Mouse (Mus musculus): ENCODE results near the gene Olfr462. TPM values are rescaled to one million over a fixed set of nuclear protein-coding genes. Genes with fewer than 3 reads are reported as not detected.
"Not testable (repeated sequence)": the region's sequence is repeated elsewhere in the genome, so short reads cannot be mapped to it uniquely, and the experiment has no call there.

The Olfr462 gene
- polyA plus RNA-seq, 1 experiment from 2014 or later = not detected

DNA sequence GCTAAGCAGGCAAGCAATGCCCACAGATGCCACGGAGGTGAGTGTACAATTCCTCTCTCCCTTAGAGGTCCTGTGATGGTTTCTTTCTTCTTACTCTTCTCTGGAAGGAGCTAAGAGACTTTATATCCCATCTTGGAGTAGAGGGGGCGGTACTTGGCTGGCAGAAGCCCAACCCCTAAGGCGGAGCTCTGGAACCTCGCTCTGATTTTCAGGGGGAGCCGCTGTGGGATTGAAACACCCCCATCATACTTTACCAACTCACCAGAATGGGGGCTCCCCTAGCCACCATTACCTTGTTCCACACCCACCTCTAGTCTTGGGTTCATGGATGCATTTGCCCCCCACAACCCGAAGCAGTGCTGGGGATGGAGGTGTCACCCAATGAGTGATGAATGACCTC lies 16.6 kb downstream of the Olfr462 start, which contains the start of gene Epx:
Gene Epx, minus strand, starts transcription at position 101 of the 400 bp plus-strand sequence.
- Histone ChIP-seq H3K4me1 (no peaks in the 10 kb centered on the region), H3K9me3 (replicated peaks) (no peaks in the 10 kb centered on the region), H3K27me3 (no peaks in the 10 kb centered on the region), H3K4me3 (no peak within 1 kb of the TSS), H3K36me3 (no peaks in the 10 kb centered on the region), H3K4me2 (replicated peaks) (no peak within 1 kb of the TSS), H3K27ac (no peak within 1 kb of the TSS), H3K9ac (no peak within 1 kb of the TSS)
- ATAC-seq (ENCODE audit: low FRiP score) = no peak
- WGBS = 77% methylated on average over 6 of the region's 6 CpGs

DNA sequence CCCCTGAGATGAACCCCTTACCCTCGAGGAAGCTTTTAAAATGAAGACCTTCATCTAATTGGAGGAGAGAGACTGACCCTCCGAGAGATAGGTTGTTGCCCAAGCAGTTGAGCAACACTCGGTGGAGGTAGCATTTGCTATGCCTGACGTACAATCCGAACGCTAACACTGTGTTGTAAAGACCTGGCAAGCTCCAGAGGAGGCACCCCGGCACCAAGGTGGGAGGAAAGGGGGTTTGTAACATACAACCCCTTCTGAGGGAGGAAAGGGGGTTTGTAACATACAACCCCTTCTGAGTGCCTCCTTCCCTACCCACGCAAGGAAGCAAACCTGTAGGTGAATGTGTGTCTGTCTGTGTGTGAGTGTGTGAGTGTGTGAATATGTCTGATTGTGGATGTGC lies 20.3 kb downstream of the Olfr462 start:
- no peak overlapping the region for H3K4me2 ChIP-seq (replicated peaks)

DNA sequence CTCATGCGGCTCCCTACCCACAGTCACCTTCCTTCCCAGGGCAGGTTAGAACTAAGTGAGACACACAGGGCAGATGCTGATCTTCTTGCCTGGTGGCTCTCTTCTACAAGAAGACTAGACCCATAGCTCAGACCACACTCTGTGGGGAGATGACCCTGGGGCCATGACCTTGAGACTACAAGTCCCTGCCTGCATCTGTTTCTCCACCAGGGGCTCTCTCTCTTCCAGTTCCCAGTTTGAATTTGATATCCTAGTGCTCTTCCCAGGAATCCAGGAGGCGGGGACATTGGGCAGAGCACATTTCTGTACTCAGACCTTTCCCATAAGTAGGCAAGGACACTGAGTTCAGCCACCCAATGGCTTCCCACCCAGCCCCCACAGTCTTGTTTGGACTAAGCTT lies 22.0 kb downstream of the Olfr462 start:
- Histone ChIP-seq H3K4me1 (no peaks in the 10 kb centered on the region), H3K27me3 (no peaks in the 10 kb centered on the region), H3K9ac (no peak overlapping the region), H3K9me3 (replicated peaks) (no peaks in the 10 kb centered on the region), H3K27ac (no peak overlapping the region), H3K36me3 (no peaks in the 10 kb centered on the region), H3K4me2 (replicated peaks) (no peak overlapping the region), H3K4me3 (no peak overlapping the region)
- no peak for ATAC-seq (ENCODE audit: low FRiP score)
- 88% methylated on average over 2 of the region's 2 CpGs for WGBS

More for the DNA sequence above, 20.3 kb downstream of the Olfr462 start:
- 49% methylated on average over 8 of the region's 8 CpGs for WGBS
- ATAC-seq (ENCODE audit: low FRiP score) = no peak
- Histone ChIP-seq H3K27ac (no peak overlapping the region), H3K4me1 (no peaks in the 10 kb centered on the region), H3K27me3 (no peaks in the 10 kb centered on the region), H3K4me3 (no peak overlapping the region), H3K9ac (no peak overlapping the region), H3K9me3 (replicated peaks) (no peaks in the 10 kb centered on the region), H3K36me3 (no peaks in the 10 kb centered on the region)

DNA sequence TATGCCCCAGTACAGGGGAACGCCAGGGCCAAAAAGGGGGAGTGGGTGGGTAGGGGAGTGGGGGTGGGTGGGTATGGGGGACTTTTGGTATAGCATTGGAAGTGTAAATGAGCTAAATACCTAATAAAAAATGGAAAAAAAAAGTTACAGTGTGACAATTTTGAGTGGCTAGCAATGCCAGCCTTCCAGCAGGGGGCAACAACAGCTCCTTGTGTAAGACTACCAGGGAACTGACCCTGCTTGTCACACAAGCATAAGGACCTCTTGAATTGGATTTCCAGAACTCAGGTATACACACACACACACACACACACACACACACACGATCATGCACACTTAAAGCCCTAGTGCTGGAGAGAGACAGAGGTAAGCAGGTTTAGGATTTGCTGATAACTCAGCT lies 25.2 kb downstream of the Olfr462 start:
- not testable (repeated sequence) for H3K27ac ChIP-seq; H3K36me3 ChIP-seq; H3K4me1 ChIP-seq; H3K4me3 ChIP-seq; H3K27me3 ChIP-seq; ATAC-seq (ENCODE audit: low FRiP score); H3K4me2 ChIP-seq (replicated peaks); H3K9me3 ChIP-seq (replicated peaks); H3K9ac ChIP-seq
- WGBS = 89% methylated on average over 1 of the region's 2 CpGs

DNA sequence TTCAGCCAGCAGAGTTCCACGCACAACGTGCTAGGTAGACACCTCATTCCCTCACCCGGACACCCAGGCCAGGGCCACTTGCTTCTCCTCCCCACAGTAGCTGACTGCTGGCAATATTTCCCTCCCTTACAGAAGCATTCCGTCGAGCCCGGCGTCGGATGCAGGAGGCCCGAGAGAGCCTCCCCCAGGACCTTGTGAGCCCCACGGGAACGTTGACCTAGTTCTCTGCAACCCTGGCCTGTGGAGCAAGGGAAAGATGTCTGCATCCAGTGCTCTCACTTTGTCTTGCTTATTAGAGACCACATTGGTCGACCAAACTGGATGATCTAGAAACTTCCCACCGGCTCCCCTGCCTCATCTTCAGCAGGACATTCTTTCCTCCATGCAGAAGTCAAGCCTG lies 29.3 kb downstream of the Olfr462 start:
- Histone ChIP-seq H3K4me3 (no peak overlapping the region), H3K36me3 (peaks cover 12% of the 10 kb centered on the region; the same call in 1 of the 2 replicates), H3K9ac (no peak overlapping the region), H3K27me3 (no peaks in the 10 kb centered on the region), H3K27ac (no peak overlapping the region), H3K4me2 (replicated peaks) (no peak overlapping the region), H3K4me1 (no peaks in the 10 kb centered on the region), H3K9me3 (replicated peaks) (no peaks in the 10 kb centered on the region)
- no peak for ATAC-seq (ENCODE audit: low FRiP score)
- WGBS = 92% methylated on average over 13 of the region's 13 CpGs

DNA sequence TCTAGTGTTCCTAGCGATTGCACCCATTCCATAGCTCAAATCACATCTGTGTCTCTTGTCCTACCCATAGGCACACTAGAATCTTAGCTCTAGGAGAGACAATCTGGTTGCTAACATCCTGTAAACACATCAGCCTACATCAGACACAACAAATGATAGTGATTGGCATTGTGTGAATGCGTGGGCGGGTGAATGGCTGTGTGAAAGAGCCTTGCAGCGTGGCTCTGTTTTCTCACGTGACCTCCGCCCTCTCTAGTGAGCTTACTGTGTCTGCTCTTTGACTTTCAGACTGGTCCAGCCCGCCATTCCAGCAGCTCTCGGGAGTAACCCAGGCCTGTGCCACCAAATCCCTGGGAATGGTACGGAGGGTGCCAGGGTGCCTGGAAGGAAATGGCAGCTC lies 31.6 kb downstream of the Olfr462 start:
- Histone ChIP-seq H3K27me3 (no peaks in the 10 kb centered on the region), H3K4me2 (replicated peaks) (no peak overlapping the region), H3K9me3 (replicated peaks) (no peaks in the 10 kb centered on the region), H3K27ac (no peak overlapping the region), H3K36me3 (peaks cover 29% of the 10 kb centered on the region), H3K4me1 (no peaks in the 10 kb centered on the region), H3K4me3 (no peak overlapping the region), H3K9ac (no peak overlapping the region)
- WGBS = 65% methylated on average over 9 of the region's 9 CpGs
- no peak for ATAC-seq (ENCODE audit: low FRiP score)

DNA sequence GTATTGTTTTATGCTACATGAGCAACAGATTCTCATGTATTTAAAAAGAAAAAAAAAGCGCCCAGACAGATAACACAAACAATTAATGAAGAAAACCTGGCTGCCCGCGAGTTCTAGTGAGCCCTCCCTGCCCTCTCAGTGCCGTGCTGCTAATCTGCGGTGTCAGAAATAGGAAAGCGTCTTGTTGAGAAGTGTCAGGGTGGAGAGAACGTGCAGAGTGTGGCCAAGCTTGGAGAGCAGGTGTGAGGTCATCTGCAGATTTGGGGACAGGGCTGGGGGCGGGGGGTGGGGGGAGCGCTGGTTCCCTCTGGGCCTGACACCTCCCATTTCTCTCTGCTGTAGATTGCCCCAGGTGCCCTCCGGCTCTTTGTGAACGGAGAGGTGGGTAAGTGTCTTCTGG lies 32.8 kb downstream of the Olfr462 start:
- H3K4me3 ChIP-seq = no peak overlapping the region
- 91% methylated on average over 11 of the region's 11 CpGs for WGBS

DNA sequence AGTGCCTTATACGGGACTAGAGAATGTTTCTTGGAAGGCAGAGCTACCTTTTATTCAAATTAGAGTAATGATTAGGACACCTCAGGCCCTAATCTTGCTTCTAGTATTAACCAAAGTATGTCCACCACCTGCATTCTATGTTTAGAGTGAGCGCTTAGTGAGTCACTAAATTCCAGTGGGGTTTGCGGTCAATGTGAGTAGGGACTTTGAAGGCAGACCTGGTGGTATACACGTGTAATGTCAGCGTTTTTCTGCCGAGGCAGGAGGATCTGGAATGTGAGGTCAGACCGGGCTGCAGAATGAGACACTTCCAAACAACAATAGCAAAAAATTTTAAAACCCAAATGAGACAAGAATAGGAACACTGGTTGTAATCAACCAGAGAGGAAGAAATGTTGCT lies 37.5 kb downstream of the Olfr462 start:
- Histone ChIP-seq H3K27me3 (no peaks in the 10 kb centered on the region), H3K4me3 (no peak overlapping the region), H3K4me2 (replicated peaks) (no peak overlapping the region), H3K27ac (no peak overlapping the region), H3K9ac (no peak overlapping the region), H3K4me1 (peaks cover 12% of the 10 kb centered on the region), H3K9me3 (replicated peaks) (no peaks in the 10 kb centered on the region), H3K36me3 (peaks cover 19% of the 10 kb centered on the region)
- no peak for ATAC-seq (ENCODE audit: low FRiP score)
- WGBS = 88% methylated on average over 7 of the region's 7 CpGs

More for the DNA sequence above, 32.8 kb downstream of the Olfr462 start:
- peaks cover 29% of the 10 kb centered on the region for H3K36me3 ChIP-seq
- H3K9me3 ChIP-seq (replicated peaks) = no peaks in the 10 kb centered on the region
- H3K9ac ChIP-seq = no peak overlapping the region
- no peak overlapping the region for H3K4me2 ChIP-seq (replicated peaks)
- H3K4me1 ChIP-seq = no peaks in the 10 kb centered on the region
- no peak for ATAC-seq (ENCODE audit: low FRiP score)
- no peaks in the 10 kb centered on the region for H3K27me3 ChIP-seq
- H3K27ac ChIP-seq = no peak overlapping the region

DNA sequence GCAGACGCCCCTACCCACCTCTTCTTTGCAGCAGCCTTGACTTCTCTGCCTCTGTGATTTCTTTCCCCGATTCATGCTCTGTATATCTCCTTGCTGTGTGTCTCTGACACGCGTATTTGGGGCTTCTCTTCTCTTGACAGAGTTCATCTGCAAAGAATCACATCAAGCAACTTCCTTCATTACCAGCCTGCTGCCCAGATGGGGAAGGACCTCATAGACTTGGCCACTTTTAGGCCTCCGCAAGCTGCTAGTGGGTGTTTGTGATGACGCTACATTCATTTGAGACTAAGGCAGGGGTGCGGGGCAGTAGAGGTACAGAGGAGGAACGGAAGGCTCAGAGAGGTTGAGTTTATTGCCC lies 38.5 kb downstream of the Olfr462 start:
- Histone ChIP-seq H3K27me3 (no peaks in the 10 kb centered on the region), H3K27ac (peak overlapping the region; percentile 30; the same call in 1 of the 2 replicates), H3K9me3 (replicated peaks) (no peaks in the 10 kb centered on the region), H3K36me3 (peaks cover 19% of the 10 kb centered on the region), H3K4me1 (peaks cover 12% of the 10 kb centered on the region), H3K4me2 (replicated peaks) (peak overlapping the region; percentile 70), H3K4me3 (peak overlapping the region; percentile 61), H3K9ac (peak overlapping the region; percentile 61)
- peak; percentile 50 for ATAC-seq (ENCODE audit: low FRiP score)
- 37% methylated on average over 8 of the region's 8 CpGs for WGBS

DNA sequence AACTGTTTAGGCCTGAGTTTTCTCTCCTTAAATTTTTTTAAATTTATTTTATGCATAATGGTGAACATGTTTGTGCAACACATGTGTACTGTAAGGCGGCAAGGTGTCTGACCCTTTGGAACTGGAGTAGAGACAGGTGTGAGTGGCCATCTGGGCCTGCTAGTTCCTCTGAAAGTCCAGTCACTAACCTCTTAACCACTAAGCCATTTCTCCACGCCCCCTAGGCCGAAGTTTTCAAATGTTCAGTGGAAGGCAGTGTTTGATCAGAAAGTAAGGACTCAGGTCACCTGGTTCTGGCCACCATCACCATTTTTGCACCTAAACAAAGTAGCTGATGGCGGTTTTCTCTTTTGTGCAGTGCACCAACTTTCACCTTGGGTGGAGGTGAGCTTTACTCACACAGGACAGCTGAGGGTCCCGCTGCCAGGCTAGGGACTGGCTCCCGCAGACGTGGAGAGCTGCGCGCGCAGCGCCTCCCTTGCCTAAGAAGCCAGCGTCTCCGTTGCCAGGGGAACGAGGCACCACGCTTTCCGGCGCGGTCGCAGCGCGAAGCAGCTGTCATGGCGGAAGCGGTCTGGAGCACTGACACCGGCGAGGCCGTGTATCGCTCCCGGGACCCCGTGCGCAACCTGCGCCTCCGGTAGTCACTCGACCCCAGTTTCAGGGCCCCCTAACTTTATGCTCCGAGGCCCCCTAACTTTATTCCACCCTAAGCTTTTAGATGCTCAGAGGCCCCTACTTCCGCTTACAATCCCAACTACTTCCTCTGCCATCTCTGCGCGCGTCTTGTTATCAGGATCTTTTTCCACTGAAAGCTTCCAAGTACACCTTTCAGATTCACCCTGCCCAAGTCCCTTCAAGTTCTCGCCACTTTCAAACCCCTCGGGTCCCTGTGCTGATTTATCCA lies 39.1 kb downstream of the Olfr462 start, which contains the start of gene Mks1:
Gene Mks1, plus strand, starts transcription at position 526 of the 907 bp plus-strand sequence.
- peak within 1 kb of the TSS; percentile 61 for H3K9ac ChIP-seq
- peak; percentile 95 for ATAC-seq (ENCODE audit: low FRiP score)
- peak within 1 kb of the TSS; percentile 70 for H3K4me2 ChIP-seq (replicated peaks)
- H3K9me3 ChIP-seq (replicated peaks) = no peaks in the 10 kb centered on the region
- H3K36me3 ChIP-seq = peaks cover 18% of the 10 kb centered on the region
- 7% methylated on average over 40 of the region's 40 CpGs for WGBS
- peak within 1 kb of the TSS; percentile 61 for H3K4me3 ChIP-seq
- no peaks in the 10 kb centered on the region for H3K27me3 ChIP-seq
- H3K4me1 ChIP-seq = peaks cover 12% of the 10 kb centered on the region
- peak within 1 kb of the TSS; percentile 30; the same call in 1 of the 2 replicates for H3K27ac ChIP-seq

DNA sequence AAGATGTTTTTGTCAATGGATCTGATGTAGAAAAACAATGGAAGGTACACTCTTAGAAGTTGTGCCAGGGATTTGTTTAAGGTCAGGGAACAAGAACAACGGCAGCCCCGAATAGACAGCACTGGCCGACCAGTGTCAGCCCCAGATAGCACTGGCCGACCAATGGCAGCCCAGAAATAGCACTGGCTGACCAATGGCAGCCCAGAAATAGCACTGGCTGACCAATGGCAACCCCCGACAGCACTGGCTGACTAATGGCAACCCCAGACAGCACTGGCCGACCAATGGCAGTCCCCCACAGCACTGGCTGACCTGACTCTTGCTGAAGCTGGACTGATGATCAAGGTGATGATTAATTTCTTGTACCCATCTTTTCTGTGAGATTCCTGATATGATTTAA lies 44.2 kb downstream of the Olfr462 start:
- no peak overlapping the region for H3K9ac ChIP-seq
- H3K36me3 ChIP-seq = no peaks in the 10 kb centered on the region
- H3K4me1 ChIP-seq = peaks cover 4% of the 10 kb centered on the region
- no peak overlapping the region for H3K27ac ChIP-seq
- H3K4me3 ChIP-seq = no peak overlapping the region
- H3K4me2 ChIP-seq (replicated peaks) = no peak overlapping the region
- no peak for ATAC-seq (ENCODE audit: low FRiP score)
- H3K9me3 ChIP-seq (replicated peaks) = no peaks in the 10 kb centered on the region
- H3K27me3 ChIP-seq = no peaks in the 10 kb centered on the region
- WGBS = 64% methylated on average over 6 of the region's 6 CpGs

DNA sequence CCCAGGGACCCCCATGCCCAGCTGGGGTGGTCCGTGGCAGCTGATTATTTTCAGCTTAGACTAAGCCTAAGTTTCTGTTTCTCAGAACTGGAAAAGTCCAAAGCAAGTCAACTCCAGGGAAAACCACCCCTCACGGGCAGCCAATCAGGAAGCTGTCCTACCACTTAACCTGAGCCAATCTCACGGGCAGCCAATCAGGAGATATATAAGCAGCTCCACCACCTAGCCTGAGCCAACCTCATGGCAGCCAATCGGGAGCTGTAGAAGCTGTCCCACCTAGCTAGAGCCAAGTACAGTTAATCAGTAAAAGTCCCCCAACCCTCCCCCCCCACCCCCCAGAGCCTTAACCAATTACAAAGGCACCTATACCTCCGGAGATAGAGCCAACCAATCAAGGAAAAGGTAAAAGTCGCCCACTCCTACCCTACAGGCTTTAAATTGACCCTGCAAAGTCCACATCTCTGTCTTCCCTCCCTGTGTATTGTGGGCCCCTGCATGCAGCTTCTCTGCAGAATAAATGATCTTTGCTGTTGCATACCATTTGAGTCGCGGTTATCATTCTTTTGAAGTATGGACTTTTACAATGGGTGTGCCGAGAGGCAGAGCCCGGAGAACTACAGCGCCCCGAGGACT lies 45.0 kb downstream of the Olfr462 start:
- Histone ChIP-seq H3K9ac (no peak overlapping the region), H3K27me3 (no peaks in the 10 kb centered on the region), H3K4me1 (no peaks in the 10 kb centered on the region), H3K9me3 (replicated peaks) (no peaks in the 10 kb centered on the region), H3K4me2 (replicated peaks) (no peak overlapping the region), H3K27ac (no peak overlapping the region), H3K4me3 (no peak overlapping the region), H3K36me3 (no peaks in the 10 kb centered on the region)
- ATAC-seq (ENCODE audit: low FRiP score) = no peak
- 81% methylated on average over 12 of the region's 12 CpGs for WGBS

Data from hindbrain, embryonic 12.5 days (tissue).